Mouse (Mus musculus) G1E (cell line): ENCODE results near the gene Cemip. TPM values are rescaled to one million over a fixed set of nuclear protein-coding genes. Genes with fewer than 3 reads are reported as not detected.

Source experiments
- ATAC-seq: 2 replicates; pipeline ENCODE4 v1.8.0; 2016; ENCODE audit warnings: mild to moderate bottlenecking; ENCODE audit not compliant: insufficient number of reproducible peaks, poor library complexity, low FRiP score, severe bottlenecking; ENCODE audit errors: extremely low read depth
- DNase-seq: peaks from one replicate; pipeline ENCODE4 v3.0.0; 2012; ENCODE audit warnings: low spot score
- H3K27me3 ChIP-seq: 2 replicates; pipeline ENCODE4 v1.6.1; 2012; ENCODE audit warnings: mild to moderate bottlenecking, low read length, inconsistent platforms; ENCODE audit not compliant: insufficient read depth
- H3K36me3 ChIP-seq: replicated peaks from 2 replicates; pipeline ENCODE3; 2012; ENCODE audit warnings: mild to moderate bottlenecking, inconsistent platforms
- H3K4me1 ChIP-seq: 2 replicates; pipeline ENCODE4 v1.6.1; 2012; ENCODE audit warnings: low read depth, low read length, inconsistent platforms, mixed read lengths; ENCODE audit not compliant: insufficient read depth
- H3K4me3 ChIP-seq: 2 replicates; pipeline ENCODE4 v1.5.1; 2012; ENCODE audit warnings: low read depth, mild to moderate bottlenecking, inconsistent platforms, low read length, moderate library complexity, mixed read lengths
- H3K9me3 ChIP-seq: replicated peaks from 2 replicates; pipeline ENCODE4 v1.6.1; 2012; ENCODE audit warnings: inconsistent platforms
- CTCF ChIP-seq: IDR thresholded peaks from 2 replicates; pipeline ENCODE4 v1.5.1; 2012; ENCODE audit warnings: low read depth, low read length, inconsistent platforms, mixed read lengths
- GATA1 ChIP-seq: IDR thresholded peaks from 2 replicates; pipeline ENCODE4 v1.6.1; 2012; ENCODE audit warnings: borderline replicate concordance, low read length, inconsistent platforms, mixed read lengths
- GATA2 ChIP-seq: IDR thresholded peaks from 2 replicates; pipeline ENCODE4 v1.6.1; 2012; ENCODE audit warnings: low read depth, low read length, inconsistent platforms, borderline replicate concordance
- POLR2AphosphoS5 ChIP-seq: IDR thresholded peaks from 2 replicates; pipeline ENCODE4 v1.6.1; 2012; ENCODE audit warnings: low read depth, low read length, inconsistent platforms; ENCODE audit not compliant: insufficient replicate concordance
- TAL1 ChIP-seq: conservative IDR thresholded peaks from 2 replicates; pipeline ENCODE4 v1.6.1; 2012; ENCODE audit warnings: low read depth, low read length, inconsistent platforms, mixed read lengths
- polyA plus RNA-seq: library from polyadenylated mRNA; stranded (reverse); fragments of >175 nt; gene quantifications from 2 replicates; pipeline ENCODE4 v1.2.3, GENCODE M21; 2012
- total RNA-seq, 2 experiments: library from RNA; stranded (forward) in 1 of 2; stranded (reverse) in 1 of 2; fragments of 200-1000 nt in 1 of 2; fragments of >200 nt in 1 of 2; fragmentation: Nextera tagmentation in 1 of 2; gene quantifications; 2 replicates each; pipeline ENCODE4 v1.2.3; 2014 to 2017

The Cemip gene
- total and polyA plus RNA-seq, 3 experiments: 0.22 TPM; not detected in 2

GRCm38 (mm10) chr7:84120142-84120760 lies 33.9 kb upstream of the Cemip start:
- Histone ChIP-seq H3K4me1 (peaks cover 48% of the 10 kb centered on the region), H3K27me3 (no peaks in the 10 kb centered on the region), H3K36me3 (peaks cover 62% of the 10 kb centered on the region), H3K4me3 (no peak overlapping the region), H3K9me3 (no peaks in the 10 kb centered on the region)
- TF ChIP-seq TAL1 (no peak), GATA1 (no peak), GATA2 (no peak), POLR2AphosphoS5 (no peak), CTCF (no peak)
- DNase-seq: no peak
- no peak for ATAC-seq

GRCm38 (mm10) chr7:84119216-84120105 lies 33.2 kb upstream of the Cemip start:
- no peaks in the 10 kb centered on the region for H3K9me3 ChIP-seq
- peaks cover 65% of the 10 kb centered on the region for H3K36me3 ChIP-seq
- peaks cover 45% of the 10 kb centered on the region for H3K4me1 ChIP-seq
- no peak overlapping the region for H3K4me3 ChIP-seq
- ATAC-seq (no peak), DNase-seq (no peak)
- H3K27me3 ChIP-seq: no peaks in the 10 kb centered on the region
- no peak for TF ChIP-seq POLR2AphosphoS5
- no peak for TF ChIP-seq CTCF
- no peak for TF ChIP-seq GATA1
- TF ChIP-seq GATA2: no peak

- Histone ChIP-seq H3K27me3 (no peaks in the 10 kb centered on the region), H3K9me3 (no peaks in the 10 kb centered on the region), H3K36me3 (peaks cover 70% of the 10 kb centered on the region), H3K4me1 (peaks cover 28% of the 10 kb centered on the region), H3K4me3 (no peak overlapping the region)
- ATAC-seq: no peak
- no peak for DNase-seq
- no peak for TF ChIP-seq TAL1
- TF ChIP-seq GATA2: no peak
- TF ChIP-seq POLR2AphosphoS5: no peak
- no peak for TF ChIP-seq GATA1
- TF ChIP-seq CTCF: no peak
Observed at GRCm38 (mm10) chr7:84117543-84118122, 31.3 kb upstream of the Cemip start.

- DNase-seq (no peak), ATAC-seq (no peak)
- no peaks in the 10 kb centered on the region for H3K27me3 ChIP-seq
- peaks cover 76% of the 10 kb centered on the region for H3K36me3 ChIP-seq
- peaks cover 22% of the 10 kb centered on the region for H3K4me1 ChIP-seq
- TF ChIP-seq POLR2AphosphoS5 (no peak), CTCF (no peak), GATA2 (no peak), GATA1 (no peak), TAL1 (no peak)
- H3K9me3 ChIP-seq: no peaks in the 10 kb centered on the region
- H3K4me3 ChIP-seq: no peak overlapping the region
Observed at GRCm38 (mm10) chr7:84116621-84117542, 30.6 kb upstream of the Cemip start.

GRCm38 (mm10) chr7:84115385-84115784 lies 29.1 kb upstream of the Cemip start:
- ATAC-seq (no peak), DNase-seq (no peak)
- Histone ChIP-seq H3K4me1 (peaks cover 7% of the 10 kb centered on the region), H3K9me3 (no peaks in the 10 kb centered on the region), H3K36me3 (peaks cover 86% of the 10 kb centered on the region), H3K27me3 (no peaks in the 10 kb centered on the region), H3K4me3 (no peak overlapping the region)
- TF ChIP-seq CTCF (no peak), GATA1 (no peak), TAL1 (no peak), POLR2AphosphoS5 (no peak)

GRCm38 (mm10) chr7:84114775-84115174 lies 28.5 kb upstream of the Cemip start:
- DNase-seq (no peak), ATAC-seq (no peak)
- Histone ChIP-seq H3K36me3 (peaks cover 88% of the 10 kb centered on the region), H3K4me1 (peaks cover 5% of the 10 kb centered on the region), H3K27me3 (no peaks in the 10 kb centered on the region), H3K4me3 (no peak overlapping the region), H3K9me3 (no peaks in the 10 kb centered on the region)
- TF ChIP-seq GATA1 (no peak), GATA2 (no peak), TAL1 (no peak), POLR2AphosphoS5 (no peak), CTCF (no peak)
